Mouse (Mus musculus) cortical plate, adult 2 months (tissue): ENCODE measurements around the gene Sall4.

Experiments used
- CTCF ChIP-seq: fragments of 200-500 bp; IDR thresholded peaks from 2 replicates; pipeline ENCODE4 v1.5.1; 2011; ENCODE audit warnings: mild to moderate bottlenecking, control low read depth, low read length; ENCODE audit not compliant: insufficient read depth; ENCODE audit errors: extremely low read depth
- POLR2A ChIP-seq: fragments of 200-500 bp; IDR thresholded peaks from 2 replicates; pipeline ENCODE4 v1.6.1; 2011; ENCODE audit warnings: mild to moderate bottlenecking, low read length, control low read depth; ENCODE audit not compliant: insufficient read depth; ENCODE audit errors: extremely low read depth

DNA sequence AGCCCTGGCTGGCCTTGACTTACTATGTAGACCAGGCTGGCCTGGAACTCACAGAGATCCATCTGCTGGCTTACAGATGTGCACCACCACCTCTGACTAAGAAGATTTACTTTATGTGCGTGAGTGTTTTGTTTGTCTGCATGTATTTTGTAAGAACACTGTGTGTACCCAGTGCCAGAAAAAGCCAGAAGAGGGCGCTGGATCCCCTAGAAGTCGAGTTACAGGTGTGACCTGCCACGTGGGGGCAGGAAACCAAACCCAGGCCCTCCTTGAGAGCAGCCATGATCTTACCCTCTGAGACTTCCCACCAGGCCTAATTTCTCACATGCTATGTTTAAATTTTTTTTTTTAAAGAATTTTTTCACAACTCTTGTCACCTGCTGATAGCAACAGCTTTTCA lies 48.0 kb downstream of the Sall4 start:
- TF ChIP-seq POLR2A (no peak), CTCF (no peak)
